Mouse (Mus musculus) heart, embryonic 13.5 days (tissue): ENCODE results near the gene Zfp830. TPM values are rescaled to one million over a fixed set of nuclear protein-coding genes. Genes with fewer than 3 reads are reported as not detected.

Experiments
- ATAC-seq: fragments of 200-750 bp; cut with Nextera tagmentation; 2 replicates; pipeline ENCODE4 v1.8.0; 2017; ENCODE audit warnings: moderate TSS enrichment; ENCODE audit not compliant: insufficient number of reproducible peaks, low FRiP score, low TSS enrichment; ENCODE audit errors: extremely low read depth
- H3K27ac ChIP-seq: fragments of 300-500 bp; sonication (generic); replicated peaks from 2 replicates; pipeline ENCODE4 v1.5.1; 2015; ENCODE audit warnings: moderate library complexity, mild to moderate bottlenecking, inconsistent platforms
- H3K27me3 ChIP-seq: fragments of 300-500 bp; sonication (generic); replicated peaks from 2 replicates; pipeline ENCODE4 v1.6.1; 2015; ENCODE audit warnings: mild to moderate bottlenecking, inconsistent platforms
- H3K36me3 ChIP-seq: fragments of 300-500 bp; sonication (generic); 2 replicates; pipeline ENCODE4 v1.6.1; 2015; ENCODE audit warnings: mild to moderate bottlenecking, inconsistent platforms
- H3K4me1 ChIP-seq: fragments of 300-500 bp; sonication (generic); 2 replicates; pipeline ENCODE4 v1.6.1; 2015; ENCODE audit warnings: inconsistent platforms
- H3K4me2 ChIP-seq: fragments of 300-500 bp; sonication (generic); 2 replicates; pipeline ENCODE4 v1.6.1; 2015; ENCODE audit warnings: inconsistent platforms, mild to moderate bottlenecking, moderate library complexity
- H3K4me3 ChIP-seq: fragments of 300-500 bp; sonication (generic); 2 replicates; pipeline ENCODE4 v1.5.1; 2015; ENCODE audit warnings: moderate library complexity, mild to moderate bottlenecking, inconsistent platforms
- H3K9ac ChIP-seq: fragments of 300-500 bp; sonication (generic); 2 replicates; pipeline ENCODE4 v1.6.1; 2015; ENCODE audit warnings: inconsistent platforms, mild to moderate bottlenecking, moderate library complexity
- H3K9me3 ChIP-seq: fragments of 300-500 bp; sonication (generic); 2 replicates; pipeline ENCODE4 v1.6.1; 2016; ENCODE audit warnings: inconsistent platforms
- WGBS: fragments of 180-500 bp; shearing (Covaris S2); methylation state at CpG from one replicate; pipeline ENCODE4 v1.1.7; 2015; ENCODE audit warnings: mixed read lengths; 5-methylcytosine and 5-hydroxymethylcytosine counted together
- polyA plus RNA-seq: library from polyadenylated mRNA; unstranded; fragments of >200 nt; fragmentation: Nextera tagmentation; extraction: Ambion mirVana; gene quantifications from 2 replicates; pipeline ENCODE4 v1.2.1, GENCODE M21; 2015

Gene Zfp830
- polyA plus RNA-seq, 1 experiment from 2014 or later: 25.6 TPM

- Histone ChIP-seq H3K4me1 (peaks cover 25% of the 10 kb centered on the region), H3K9ac (peak overlapping the region; percentile 91), H3K4me3 (peak overlapping the region; percentile 86), H3K4me2 (peak overlapping the region; percentile 84), H3K9me3 (0 out of 2 replicates have a peak, but pooled peaks cover 3% of the 10 kb centered on the region), H3K36me3 (peaks cover 16% of the 10 kb centered on the region), H3K27me3 (0 out of 2 replicates have a peak, but pooled peaks cover 3% of the 10 kb centered on the region), H3K27ac (peak overlapping the region; percentile 94)
- ATAC-seq: peak; percentile 48
- WGBS: under 1% methylated on average over 28 of the region's 28 CpGs
Measured at GRCm38 (mm10) chr11:82764438-82764924, 336 bp downstream of the Zfp830 start.

- no peaks in the 10 kb centered on the region for H3K27me3 ChIP-seq
- peak overlapping the region; percentile 98; the same call in 1 of the 2 replicates for H3K27ac ChIP-seq
- peak overlapping the region; percentile 98 for H3K9ac ChIP-seq
- H3K36me3 ChIP-seq: peaks cover 21% of the 10 kb centered on the region
- H3K4me1 ChIP-seq: peaks cover 20% of the 10 kb centered on the region
- ATAC-seq: no peak
- peak overlapping the region; percentile 94 for H3K4me3 ChIP-seq
- H3K4me2 ChIP-seq: peak overlapping the region; percentile 80
- 42% methylated on average over 5 of the region's 5 CpGs for WGBS
- H3K9me3 ChIP-seq: no peaks in the 10 kb centered on the region
Measured at GRCm38 (mm10) chr11:82780134-82780533, 16.0 kb downstream of the Zfp830 start.

- H3K27ac ChIP-seq: peak within 1 kb of the TSS; percentile 98
- ATAC-seq: peak; percentile 95
- peak within 1 kb of the TSS; percentile 80 for H3K4me2 ChIP-seq
- H3K9me3 ChIP-seq: no peaks in the 10 kb centered on the region
- H3K4me1 ChIP-seq: peaks cover 20% of the 10 kb centered on the region
- H3K27me3 ChIP-seq: no peaks in the 10 kb centered on the region
- peak within 1 kb of the TSS; percentile 94 for H3K4me3 ChIP-seq
- WGBS: under 1% methylated on average over 81 of the region's 90 CpGs
- H3K36me3 ChIP-seq: peaks cover 32% of the 10 kb centered on the region
- peak within 1 kb of the TSS; percentile 98 for H3K9ac ChIP-seq
Measured at GRCm38 (mm10) chr11:82780983-82781903, 17.1 kb downstream of the Zfp830 start, which contains the start of gene Lig3. Gene Lig3, plus strand, starts transcription at chr11:82781108.

- peaks cover 20% of the 10 kb centered on the region for H3K4me1 ChIP-seq
- H3K9ac ChIP-seq: peak overlapping the region; percentile 98
- no peaks in the 10 kb centered on the region for H3K9me3 ChIP-seq
- no peak for ATAC-seq
- H3K36me3 ChIP-seq: peaks cover 41% of the 10 kb centered on the region
- peak overlapping the region; percentile 80 for H3K4me2 ChIP-seq
- peak overlapping the region; percentile 98 for H3K27ac ChIP-seq
- no peaks in the 10 kb centered on the region for H3K27me3 ChIP-seq
- WGBS: 44% methylated on average over 6 of the region's 6 CpGs
- H3K4me3 ChIP-seq: peak overlapping the region; percentile 94
Measured at GRCm38 (mm10) chr11:82782197-82782596, 18.1 kb downstream of the Zfp830 start.

GRCm38 (mm10) chr11:82783453-82783852 is 19.3 kb downstream of the Zfp830 start:
- H3K4me1 ChIP-seq: peaks cover 20% of the 10 kb centered on the region
- no peak for ATAC-seq
- no peaks in the 10 kb centered on the region for H3K9me3 ChIP-seq
- no peaks in the 10 kb centered on the region for H3K27me3 ChIP-seq
- H3K27ac ChIP-seq: no peak overlapping the region
- 85% methylated on average over 11 of the region's 11 CpGs for WGBS
- no peak overlapping the region for H3K4me2 ChIP-seq
- H3K9ac ChIP-seq: no peak overlapping the region
- peaks cover 54% of the 10 kb centered on the region for H3K36me3 ChIP-seq
- H3K4me3 ChIP-seq: no peak overlapping the region

GRCm38 (mm10) chr11:82806656-82807055 is 42.5 kb downstream of the Zfp830 start:
- Histone ChIP-seq H3K4me3 (no peak overlapping the region), H3K4me1 (peaks cover 27% of the 10 kb centered on the region), H3K27me3 (no peaks in the 10 kb centered on the region), H3K36me3 (peaks cover 50% of the 10 kb centered on the region), H3K9ac (no peak overlapping the region), H3K27ac (no peak overlapping the region), H3K4me2 (no peak overlapping the region), H3K9me3 (no peaks in the 10 kb centered on the region)
- ATAC-seq: no peak
- WGBS: 48% methylated on average over 3 of the region's 3 CpGs

- Histone ChIP-seq H3K36me3 (peaks cover 43% of the 10 kb centered on the region), H3K27ac (no peak overlapping the region), H3K4me1 (peaks cover 33% of the 10 kb centered on the region), H3K9me3 (no peaks in the 10 kb centered on the region), H3K9ac (no peak overlapping the region), H3K27me3 (no peaks in the 10 kb centered on the region), H3K4me2 (no peak overlapping the region), H3K4me3 (no peak overlapping the region)
- ATAC-seq: no peak
- WGBS: 75% methylated on average over 3 of the region's 3 CpGs
Measured at GRCm38 (mm10) chr11:82807370-82807769, 43.2 kb downstream of the Zfp830 start.

- Histone ChIP-seq H3K4me2 (no peak overlapping the region), H3K9me3 (no peaks in the 10 kb centered on the region), H3K27me3 (no peaks in the 10 kb centered on the region), H3K9ac (no peak overlapping the region), H3K27ac (peak overlapping the region; percentile 25; the same call in 1 of the 2 replicates), H3K4me3 (no peak overlapping the region), H3K36me3 (peaks cover 35% of the 10 kb centered on the region), H3K4me1 (peaks cover 44% of the 10 kb centered on the region)
- no peak; the same call in 1 of the 2 replicates for ATAC-seq
- 49% methylated on average over 5 of the region's 5 CpGs for WGBS
Measured at GRCm38 (mm10) chr11:82808485-82808884, 44.3 kb downstream of the Zfp830 start.

Other genes with a start within 250 kb of the Zfp830 start
- 0.15 and 0.28 TPM in 2 replicates for gene Cct6b, start within 50 bp of the Zfp830 start, polyA plus RNA-seq
- 18.6 and 21.1 TPM in 2 replicates for gene Lig3, start 16.8 kb downstream of the Zfp830 start, polyA plus RNA-seq
- gene Rffl, start 106.9 kb downstream of the Zfp830 start, polyA plus RNA-seq: 4.7 and 5.3 TPM in 2 replicates
- gene Rad51d, start 126.3 kb downstream of the Zfp830 start, polyA plus RNA-seq: 12.2 and 12.4 TPM in 2 replicates
- 0.07 and 0.22 TPM in 2 replicates for gene Fndc8, start 127.8 kb downstream of the Zfp830 start, polyA plus RNA-seq
- 20.9 and 21.2 TPM in 2 replicates for gene Nle1, start 144.1 kb downstream of the Zfp830 start, polyA plus RNA-seq
- 157 and 170 TPM in 2 replicates for gene Unc45b, start 146.2 kb downstream of the Zfp830 start, polyA plus RNA-seq
- gene Slfn5, start 187.0 kb downstream of the Zfp830 start, polyA plus RNA-seq: 3.5 and 4.4 TPM in 2 replicates
- 12.9 and 14.5 TPM in 2 replicates for gene Slfn9, start 227.5 kb downstream of the Zfp830 start, polyA plus RNA-seq